Comparison of ENCODE assay signal across 8 mouse cellular contexts in genomic region chr4:64497759-64498158, GRCm38 (mm10).
A peak's percentile ranks its signal among the peaks of the same experiment; 100 is the strongest.
DNase-seq lines count a peak whose midpoint lies in the region; ATAC-seq lines count a peak whose summit lies in the region.
"Not testable (repeated sequence)": the region's sequence is repeated elsewhere in the genome, so short reads cannot be mapped to it uniquely, and the experiment has no call there.

No protein-coding gene starts in this region.

- ATAC-seq in embryonic facial prominence, embryonic 11.5 days (replicated peaks; ENCODE audit: insufficient number of reproducible peaks, low FRiP score, low TSS enrichment, low read depth) = peak; percentile 91
- ATAC-seq in hindbrain, embryonic 15.5 days (ENCODE audit: low FRiP score, low read depth) = peak; percentile 86
- peak; percentile 81; the same call in 1 of the 2 replicates for ATAC-seq in limb, embryonic 12.5 days (ENCODE audit: insufficient number of reproducible peaks, insufficient read depth, low FRiP score, low TSS enrichment, low read depth)
- peak; percentile 84 for ATAC-seq in megakaryocyte, adult 5-6 weeks (ENCODE audit: poor library complexity, severe bottlenecking)
- peak; percentile 90 for ATAC-seq in neural tube, embryonic 14.5 days (ENCODE audit: low read depth)

- H3K27me3 ChIP-seq in embryonic facial prominence, embryonic 11.5 days (ENCODE audit: control insufficient read depth, insufficient read depth, low read length); hindbrain, embryonic 15.5 days; limb, embryonic 12.5 days; neural tube, embryonic 14.5 days (ENCODE audit: control insufficient read depth, insufficient read depth, low read length): not testable (repeated sequence)

- H3K4me2 ChIP-seq in embryonic facial prominence, embryonic 11.5 days (ENCODE audit: low read depth, low read length); hindbrain, embryonic 15.5 days; limb, embryonic 12.5 days; neural tube, embryonic 14.5 days (ENCODE audit: low read depth, low read length): not testable (repeated sequence)

- H3K27ac ChIP-seq in embryonic facial prominence, embryonic 11.5 days (replicated peaks; ENCODE audit: low read depth, low read length); hindbrain, embryonic 15.5 days (replicated peaks); limb, embryonic 12.5 days; neural tube, embryonic 14.5 days (ENCODE audit: low read depth, low read length): not testable (repeated sequence)

- not testable (repeated sequence) for H3K4me3 ChIP-seq in embryonic facial prominence, embryonic 11.5 days (ENCODE audit: low read depth, low read length); hindbrain, embryonic 15.5 days; limb, embryonic 12.5 days (replicated peaks); neural tube, embryonic 14.5 days (ENCODE audit: low read depth, low read length)

- DNase-seq in 416B (ENCODE audit: low read depth) (peak; percentile 93), ZHBTc4 (ENCODE audit: low read depth, low spot score) (peak; percentile 53)
- DNase-seq in embryonic facial prominence, embryonic 11.5 days (ENCODE audit: low spot score) = peak; percentile 40
- DNase-seq in forelimb bud, embryonic 11.5 days (ENCODE audit: low read depth, low spot score) = peak; percentile 89

- not testable (repeated sequence) for H3K4me1 ChIP-seq in embryonic facial prominence, embryonic 11.5 days (ENCODE audit: control insufficient read depth, insufficient read depth, low read length); hindbrain, embryonic 15.5 days (replicated peaks); limb, embryonic 12.5 days (replicated peaks); neural tube, embryonic 14.5 days (ENCODE audit: control insufficient read depth, insufficient read depth, low read length)

- not testable (repeated sequence) for H3K36me3 ChIP-seq in embryonic facial prominence, embryonic 11.5 days (replicated peaks; ENCODE audit: control insufficient read depth, insufficient read depth, low read depth, low read length); hindbrain, embryonic 15.5 days; limb, embryonic 12.5 days; neural tube, embryonic 14.5 days (ENCODE audit: control insufficient read depth, insufficient read depth, low read length)

- not testable (repeated sequence) for H3K9ac ChIP-seq in embryonic facial prominence, embryonic 11.5 days (replicated peaks; ENCODE audit: low read length); hindbrain, embryonic 15.5 days; limb, embryonic 12.5 days (replicated peaks); neural tube, embryonic 14.5 days (replicated peaks; ENCODE audit: low read depth, low read length)

- not testable (repeated sequence) for H3K9me3 ChIP-seq in embryonic facial prominence, embryonic 11.5 days (replicated peaks; ENCODE audit: control insufficient read depth, low read length); hindbrain, embryonic 15.5 days; limb, embryonic 12.5 days; neural tube, embryonic 14.5 days (ENCODE audit: control insufficient read depth, low read length)

Comparison
In these comparisons a context has a peak if more than half of its experiments do, and no peak if none do; other contexts are left out.
1. DNase-seq: peak in every context shown above with its lines; median percentile 93 in 416B; 89 in forelimb bud, embryonic 11.5 days; 53 in ZHBTc4; 40 in embryonic facial prominence, embryonic 11.5 days.